Mouse (Mus musculus) testis, adult 2 months (tissue): Measurements from ENCODE around the gene Kalrn. TPM values are rescaled to one million over a fixed set of nuclear protein-coding genes. Genes with fewer than 3 reads are reported as not detected.

Source experiments
- H3K27ac ChIP-seq: fragments of 200-500 bp; 2 replicates; pipeline ENCODE4 v1.5.1; 2012; ENCODE audit warnings: low read depth, low read length; ENCODE audit not compliant: control insufficient read depth, insufficient read depth
- H3K27me3 ChIP-seq: fragments of 200-500 bp; 2 replicates; pipeline ENCODE4 v1.6.1; 2012; ENCODE audit warnings: mild to moderate bottlenecking, low read length, moderate library complexity; ENCODE audit not compliant: control insufficient read depth, insufficient read depth
- H3K36me3 ChIP-seq: fragments of 200-500 bp; 2 replicates; pipeline ENCODE4 v1.6.1; 2012; ENCODE audit warnings: mild to moderate bottlenecking, low read length; ENCODE audit not compliant: control insufficient read depth, insufficient read depth
- H3K4me1 ChIP-seq: fragments of 200-500 bp; 2 replicates; pipeline ENCODE4 v1.6.1; 2012; ENCODE audit warnings: low read length; ENCODE audit not compliant: control insufficient read depth, insufficient read depth
- H3K4me3 ChIP-seq: fragments of 200-500 bp; 2 replicates; pipeline ENCODE4 v1.5.1; 2012; ENCODE audit warnings: low read depth, mild to moderate bottlenecking, low read length, moderate library complexity, mixed read lengths; ENCODE audit not compliant: control insufficient read depth
- CTCF ChIP-seq: fragments of 200-500 bp; IDR thresholded peaks from 2 replicates; pipeline ENCODE4 v1.5.1; 2012; ENCODE audit warnings: low read depth, mild to moderate bottlenecking, inconsistent platforms, low read length, moderate library complexity; ENCODE audit not compliant: control insufficient read depth, insufficient read depth, insufficient replicate concordance
- POLR2A ChIP-seq: fragments of 200-500 bp; IDR thresholded peaks from 2 replicates; pipeline ENCODE4 v1.6.1; 2012; ENCODE audit warnings: low read depth, mild to moderate bottlenecking, inconsistent platforms, low read length, moderate library complexity; ENCODE audit not compliant: control insufficient read depth
- polyA plus RNA-seq: library from polyadenylated mRNA; depleted of rRNA; stranded (reverse); fragments of >200 nt; gene quantifications from 2 replicates; pipeline ENCODE4 v1.2.3, GENCODE M21; 2012

Kalrn gene
- polyA plus RNA-seq, 1 experiment, result 5.7 TPM

GRCm38 (mm10) chr16:34260971-34261924, 312.1 kb downstream of the Kalrn start:
- Histone ChIP-seq H3K27ac (no peak overlapping the region), H3K4me1 (no peaks in the 10 kb centered on the region), H3K4me3 (no peak overlapping the region), H3K27me3 (no peaks in the 10 kb centered on the region), H3K36me3 (no peaks in the 10 kb centered on the region)
- TF ChIP-seq CTCF, result no peak
- TF ChIP-seq POLR2A, result no peak

GRCm38 (mm10) chr16:34254646-34255022, 318.7 kb downstream of the Kalrn start:
- Histone ChIP-seq H3K27me3 (no peaks in the 10 kb centered on the region), H3K36me3 (no peaks in the 10 kb centered on the region), H3K27ac (no peak overlapping the region), H3K4me1 (no peaks in the 10 kb centered on the region), H3K4me3 (no peak overlapping the region)
- no peak for TF ChIP-seq POLR2A
- TF ChIP-seq CTCF, result no peak

GRCm38 (mm10) chr16:34254002-34254645, 319.2 kb downstream of the Kalrn start:
- no peak for TF ChIP-seq CTCF
- no peak for TF ChIP-seq POLR2A
- Histone ChIP-seq H3K4me1 (no peaks in the 10 kb centered on the region), H3K27me3 (no peaks in the 10 kb centered on the region), H3K36me3 (no peaks in the 10 kb centered on the region), H3K4me3 (no peak overlapping the region), H3K27ac (no peak overlapping the region)

- Histone ChIP-seq H3K27ac (no peak overlapping the region), H3K4me1 (no peaks in the 10 kb centered on the region), H3K36me3 (no peaks in the 10 kb centered on the region), H3K27me3 (no peaks in the 10 kb centered on the region), H3K4me3 (no peak overlapping the region)
- no peak for TF ChIP-seq CTCF
- TF ChIP-seq POLR2A, result no peak
These were observed 320.7 kb downstream of the Kalrn start for GRCm38 (mm10) chr16:34252670-34253069.

- no peaks in the 10 kb centered on the region for H3K36me3 ChIP-seq
- no peak overlapping the region for H3K4me3 ChIP-seq
- peaks cover 6% of the 10 kb centered on the region for H3K4me1 ChIP-seq
- H3K27ac ChIP-seq, result no peak overlapping the region
- TF ChIP-seq POLR2A, result no peak
- H3K27me3 ChIP-seq, result no peaks in the 10 kb centered on the region
These were observed 325.1 kb downstream of the Kalrn start for GRCm38 (mm10) chr16:34248256-34248655.

GRCm38 (mm10) chr16:34241936-34242729, 331.2 kb downstream of the Kalrn start:
- TF ChIP-seq CTCF (no peak), POLR2A (no peak)
- Histone ChIP-seq H3K4me1 (peaks cover 6% of the 10 kb centered on the region), H3K36me3 (no peaks in the 10 kb centered on the region), H3K27me3 (no peaks in the 10 kb centered on the region), H3K27ac (no peak overlapping the region), H3K4me3 (no peak overlapping the region)

GRCm38 (mm10) chr16:34239618-34240017, 333.7 kb downstream of the Kalrn start:
- Histone ChIP-seq H3K27me3 (no peaks in the 10 kb centered on the region), H3K36me3 (no peaks in the 10 kb centered on the region), H3K4me3 (no peak overlapping the region), H3K27ac (no peak overlapping the region), H3K4me1 (peaks cover 6% of the 10 kb centered on the region)
- TF ChIP-seq CTCF (no peak), POLR2A (no peak)
